Mouse (Mus musculus) common myeloid progenitor, adult 5-6 weeks (primary cell): ENCODE measurements around the gene Acp6. TPM values are rescaled to one million over a fixed set of nuclear protein-coding genes. Genes with fewer than 3 reads are reported as not detected.
"Not testable (repeated sequence)": the region's sequence is repeated elsewhere in the genome, so short reads cannot be mapped to it uniquely, and the experiment has no call there.

Source experiments
- ATAC-seq: replicated peaks from 2 replicates; pipeline ENCODE4 v1.8.0; 2016; ENCODE audit warnings: low read depth, mild to moderate bottlenecking, moderate TSS enrichment, inconsistent platforms; ENCODE audit not compliant: poor library complexity, severe bottlenecking
- total RNA-seq: library from RNA; stranded (forward); fragments of 200-1000, 187-1606 nt; gene quantifications from 2 replicates; pipeline ENCODE4 v1.2.3, GENCODE M21; 2017

The Acp6 gene
- total RNA-seq, result 26.3 and 27.3 TPM in 2 replicates

- ATAC-seq, result peak; percentile 92
Measured at GRCm38 (mm10) chr3:97158611-97159508, at the start of gene Acp6. TSS of gene Acp6 (plus strand) at chr3:97158777.

DNA sequence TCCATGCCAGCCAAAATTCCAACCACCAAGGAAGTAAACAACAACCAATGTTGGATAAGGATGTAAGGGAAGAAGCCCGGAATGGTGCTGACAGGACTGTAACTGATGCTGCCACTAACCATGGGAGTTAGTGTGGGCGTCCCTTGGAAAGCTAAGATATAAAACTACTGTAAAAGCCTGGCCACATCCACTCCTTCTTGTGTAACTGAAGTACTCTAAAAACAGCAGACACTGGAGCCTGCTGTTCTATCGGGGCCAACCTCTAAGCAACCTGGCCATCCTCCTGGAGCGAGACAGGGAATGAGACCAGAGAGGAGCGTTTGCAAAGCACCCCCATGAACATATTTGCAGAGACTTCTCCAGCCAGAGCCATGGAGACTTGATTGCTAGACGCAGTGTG is 41.1 kb upstream of the Acp6 start:
- no peak for ATAC-seq

GRCm38 (mm10) chr3:97118313-97118712 is 40.3 kb upstream of the Acp6 start:
- no peak for ATAC-seq

DNA sequence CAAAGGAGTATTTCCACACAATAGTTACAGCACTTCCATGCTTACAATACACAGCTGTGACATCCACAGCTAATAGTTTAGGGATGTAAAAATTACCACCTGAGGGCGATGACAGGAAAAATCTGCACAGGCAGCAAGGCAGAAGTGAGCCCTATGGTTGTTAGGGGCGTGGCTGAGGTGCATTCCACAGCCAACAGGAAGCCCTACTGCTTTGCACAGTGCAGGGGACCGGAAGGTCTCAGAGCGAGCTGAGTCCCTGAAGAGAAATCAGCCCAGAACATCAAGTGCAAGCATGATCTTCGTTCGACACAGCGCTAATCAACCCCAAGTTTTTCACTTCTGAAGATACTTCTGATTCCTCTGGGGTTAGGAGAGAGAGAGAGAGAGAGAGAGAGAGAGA is 34.4 kb upstream of the Acp6 start:
- ATAC-seq, result peak; percentile 99

GRCm38 (mm10) chr3:97129410-97129809 is 29.2 kb upstream of the Acp6 start:
- no peak for ATAC-seq

DNA sequence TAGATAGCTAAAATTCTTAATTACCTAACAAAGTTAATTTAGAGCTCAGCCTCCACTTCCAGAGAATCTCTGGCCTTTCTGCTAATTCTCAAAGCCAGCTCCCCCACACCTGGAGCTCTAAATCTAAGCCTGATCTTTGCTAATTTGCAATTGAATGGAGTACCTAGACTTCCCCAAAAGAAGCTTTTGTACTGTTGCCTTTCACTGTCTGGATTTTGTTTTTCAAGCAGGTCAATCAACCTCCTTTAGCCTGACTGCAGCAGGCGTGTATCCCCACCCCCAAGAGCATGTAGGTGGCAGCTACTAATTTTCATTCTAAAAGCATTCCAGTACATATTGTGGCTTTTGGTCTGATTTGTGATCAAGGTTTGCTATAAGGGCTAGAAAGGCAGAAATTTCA is 20.9 kb upstream of the Acp6 start:
- ATAC-seq, result not testable (repeated sequence)

GRCm38 (mm10) chr3:97151092-97151491 is 7.5 kb upstream of the Acp6 start:
- no peak for ATAC-seq

- ATAC-seq, result no peak
Measured at GRCm38 (mm10) chr3:97156431-97156830, 2.1 kb upstream of the Acp6 start.

- ATAC-seq, result no peak
Measured at GRCm38 (mm10) chr3:97157308-97157707, 1.3 kb upstream of the Acp6 start.

DNA sequence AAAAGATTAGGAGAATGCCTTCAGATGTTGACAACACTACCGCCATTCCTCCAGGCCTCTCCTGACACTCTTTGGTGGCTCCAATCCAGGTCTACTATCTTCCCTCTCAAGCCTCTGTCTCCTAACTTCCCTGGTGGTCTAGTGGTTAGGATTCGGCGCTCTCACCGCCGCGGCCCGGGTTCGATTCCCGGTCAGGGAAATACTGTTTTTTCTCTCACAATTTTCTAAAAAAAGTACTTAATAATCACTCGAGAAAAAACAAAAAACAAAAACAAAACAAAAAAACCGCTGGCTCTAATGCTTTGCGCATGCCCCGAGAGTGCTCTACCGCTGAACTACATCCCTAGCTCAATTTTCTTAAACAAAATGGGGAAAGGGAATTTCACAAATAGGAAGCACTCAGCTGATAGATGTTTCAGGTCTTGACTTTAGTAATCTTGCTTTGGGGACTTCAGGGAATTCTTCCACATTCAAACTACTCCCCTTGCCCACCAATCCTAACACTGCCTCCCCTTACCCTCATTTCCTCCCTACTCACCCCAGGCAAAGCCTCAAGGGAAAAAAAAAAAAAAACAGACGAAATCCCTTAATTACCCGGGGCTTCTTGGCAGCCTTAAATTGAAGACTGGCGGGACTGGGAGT is 498 bp upstream of the Acp6 start:
- no peak; the same call in 1 of the 2 replicates for ATAC-seq

DNA sequence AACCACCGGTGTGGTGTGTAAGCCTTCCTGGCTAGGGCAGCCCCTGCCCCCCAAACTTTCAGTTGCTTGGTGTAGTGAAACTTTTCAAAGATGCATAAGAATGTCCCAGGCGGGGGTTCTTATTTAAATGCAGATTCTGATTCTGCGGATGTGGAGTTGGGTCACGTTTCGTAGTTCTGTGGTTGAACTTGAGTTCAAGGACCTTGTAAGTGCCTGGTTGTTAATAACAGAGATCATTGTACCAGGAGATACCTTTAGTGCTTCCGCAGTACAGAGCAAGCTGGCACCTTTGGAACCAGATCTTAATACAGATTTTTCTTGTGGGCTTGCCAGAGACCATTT is 903 bp downstream of the Acp6 start:
- no peak for ATAC-seq

DNA sequence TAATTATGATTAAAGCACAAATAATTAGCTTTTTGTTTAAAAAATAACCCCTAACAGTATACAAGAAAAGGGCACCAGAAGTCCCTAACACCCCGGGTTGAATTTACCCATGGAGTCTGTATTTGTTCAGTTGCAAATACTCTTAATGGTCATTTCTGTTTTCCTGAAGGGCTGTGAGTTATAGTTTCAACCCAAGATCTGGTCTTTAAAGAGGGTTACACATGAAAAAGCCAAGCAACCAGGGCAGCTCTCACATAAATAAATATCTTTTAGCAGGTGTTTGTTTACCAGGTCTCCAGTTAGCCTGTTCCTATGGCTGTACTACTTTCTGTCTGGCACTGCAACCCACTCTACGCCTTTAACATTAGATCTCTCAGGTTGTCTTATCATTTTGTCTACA is 1.4 kb downstream of the Acp6 start:
- no peak for ATAC-seq

DNA sequence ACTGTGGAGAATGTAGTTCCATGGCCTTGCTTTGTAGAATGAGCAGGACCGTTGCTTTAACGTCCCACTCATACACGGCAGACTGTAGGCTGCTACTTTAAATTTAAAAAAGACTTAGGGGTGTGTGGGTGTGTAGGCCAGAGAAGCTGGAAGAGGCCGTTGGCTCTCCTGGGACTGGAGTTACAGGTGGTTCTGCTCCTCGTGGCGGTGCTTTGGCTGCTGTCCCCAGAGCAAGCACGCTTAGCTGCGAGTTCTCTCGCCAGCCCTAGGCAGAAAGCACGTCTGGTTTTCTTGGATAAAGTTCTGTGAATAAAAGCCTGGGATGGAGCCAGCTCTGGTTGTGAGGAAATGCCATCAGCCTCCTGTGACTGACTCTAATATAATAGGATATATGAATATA is 2.3 kb downstream of the Acp6 start:
- ATAC-seq, result no peak

DNA sequence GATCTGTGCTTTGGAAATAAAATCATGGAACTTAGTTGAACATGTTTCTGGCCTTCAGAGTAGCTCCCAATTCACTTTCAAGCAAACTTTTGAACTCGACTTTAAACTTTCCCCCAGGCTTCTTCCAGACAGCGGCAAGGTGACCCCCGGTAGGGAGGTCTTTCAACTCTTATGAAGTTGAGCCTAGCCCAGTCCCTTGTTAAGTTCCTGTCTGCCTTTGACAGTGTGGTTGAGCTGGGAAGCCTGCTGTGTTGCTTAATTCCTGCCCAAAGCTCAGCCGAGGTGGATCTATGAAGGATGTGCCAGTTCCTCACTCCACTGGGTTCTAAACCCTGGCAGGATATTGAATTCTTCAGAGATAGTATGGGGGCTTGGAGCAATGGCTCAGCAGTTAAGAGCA is 3.2 kb downstream of the Acp6 start:
- no peak for ATAC-seq

DNA sequence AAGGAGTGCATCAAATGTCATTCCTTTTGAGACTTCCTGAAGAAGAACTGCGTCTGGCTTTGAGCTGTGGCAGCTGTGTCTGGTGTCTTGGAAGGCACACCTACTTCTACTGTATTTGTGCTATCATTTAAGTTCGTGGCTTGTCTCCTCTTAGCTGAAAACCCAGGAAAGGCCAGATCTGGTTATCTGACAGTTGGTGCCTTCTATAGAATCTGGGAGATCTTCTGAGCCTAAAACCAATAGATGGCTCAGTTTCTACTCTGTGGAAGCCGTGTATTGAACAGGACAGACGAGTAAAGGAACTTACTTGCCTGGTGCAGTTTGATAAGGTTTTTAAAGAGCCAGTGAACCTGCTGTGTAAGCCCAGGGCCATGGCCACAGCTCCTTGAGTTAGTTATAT is 5.9 kb downstream of the Acp6 start:
- ATAC-seq, result peak; percentile 55; the same call in 1 of the 2 replicates

GRCm38 (mm10) chr3:97167126-97167525 is 8.5 kb downstream of the Acp6 start:
- ATAC-seq, result no peak

DNA sequence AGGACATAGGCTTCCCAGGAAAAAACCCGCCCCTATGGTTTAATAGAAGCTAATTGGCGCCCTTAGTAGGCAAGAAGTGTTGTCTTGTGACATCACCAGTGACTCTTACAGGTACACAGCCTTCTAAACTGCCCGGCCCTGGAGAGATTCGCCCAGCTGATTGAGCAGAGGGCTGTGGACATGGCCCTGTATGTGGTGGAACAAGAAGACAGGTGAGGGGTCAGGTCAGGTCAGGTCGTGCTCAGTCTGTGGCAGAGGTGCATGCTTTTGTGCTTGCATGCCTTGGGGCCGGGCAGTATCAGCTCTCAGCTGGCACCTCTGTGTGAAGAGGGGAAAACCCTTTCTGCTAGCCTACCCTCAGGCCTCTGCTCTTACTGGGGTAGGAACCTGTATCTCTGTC is 13.0 kb downstream of the Acp6 start:
- no peak for ATAC-seq

DNA sequence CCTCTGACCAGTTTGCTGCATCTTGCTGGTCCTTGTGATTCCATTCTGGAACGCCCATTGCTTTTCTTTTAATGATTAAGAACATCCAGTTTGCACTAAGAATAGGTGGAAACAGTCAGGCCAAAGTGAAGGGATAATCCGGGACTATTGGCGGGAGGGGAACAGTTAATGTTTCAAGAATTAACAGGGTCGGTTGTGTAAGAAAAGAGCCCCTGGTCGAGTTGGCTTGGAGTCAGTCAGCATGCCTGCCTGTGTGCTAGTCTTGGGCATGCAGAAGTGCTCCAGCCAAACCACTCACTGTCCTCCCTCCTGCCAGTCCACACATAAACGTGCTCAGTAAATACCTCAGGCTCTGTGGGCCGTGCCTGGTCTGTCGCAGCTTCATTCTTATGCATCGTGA is 13.7 kb downstream of the Acp6 start:
- ATAC-seq, result no peak

GRCm38 (mm10) chr3:97172632-97173031 is 14.1 kb downstream of the Acp6 start:
- no peak for ATAC-seq

- ATAC-seq, result no peak
Measured at GRCm38 (mm10) chr3:97178885-97179284, 20.3 kb downstream of the Acp6 start.

- ATAC-seq, result no peak
Measured at GRCm38 (mm10) chr3:97180527-97180926, 21.9 kb downstream of the Acp6 start.

- peak; percentile 69 for ATAC-seq
Measured at GRCm38 (mm10) chr3:97183810-97184209, 25.2 kb downstream of the Acp6 start.
